Mouse (Mus musculus) megakaryocyte, embryonic 14.5 days (primary cell): ENCODE results near the gene Xrcc6.

Experiments
- FLI1 ChIP-seq: IDR thresholded peaks from 2 replicates; pipeline ENCODE4 v1.6.1; 2012; ENCODE audit warnings: low read length, inconsistent platforms, mixed read lengths
- GATA1 ChIP-seq: IDR thresholded peaks from 3 replicates; pipeline ENCODE4 v1.6.1; 2012; ENCODE audit warnings: mixed read lengths, low read length, inconsistent platforms, borderline replicate concordance

GRCm38 (mm10) chr15:82086131-82086530 lies 98.5 kb downstream of the Xrcc6 start:
- TF ChIP-seq GATA1 (no peak), FLI1 (no peak)
